Mouse (Mus musculus) brain, adult 2 months (tissue): ENCODE data around the gene Dscaml1.

Source experiments
- DNase-seq: peaks from one replicate; pipeline ENCODE4 v3.0.0; 2011; ENCODE audit warnings: low read depth, low spot score

Gene Dscaml1

DNA sequence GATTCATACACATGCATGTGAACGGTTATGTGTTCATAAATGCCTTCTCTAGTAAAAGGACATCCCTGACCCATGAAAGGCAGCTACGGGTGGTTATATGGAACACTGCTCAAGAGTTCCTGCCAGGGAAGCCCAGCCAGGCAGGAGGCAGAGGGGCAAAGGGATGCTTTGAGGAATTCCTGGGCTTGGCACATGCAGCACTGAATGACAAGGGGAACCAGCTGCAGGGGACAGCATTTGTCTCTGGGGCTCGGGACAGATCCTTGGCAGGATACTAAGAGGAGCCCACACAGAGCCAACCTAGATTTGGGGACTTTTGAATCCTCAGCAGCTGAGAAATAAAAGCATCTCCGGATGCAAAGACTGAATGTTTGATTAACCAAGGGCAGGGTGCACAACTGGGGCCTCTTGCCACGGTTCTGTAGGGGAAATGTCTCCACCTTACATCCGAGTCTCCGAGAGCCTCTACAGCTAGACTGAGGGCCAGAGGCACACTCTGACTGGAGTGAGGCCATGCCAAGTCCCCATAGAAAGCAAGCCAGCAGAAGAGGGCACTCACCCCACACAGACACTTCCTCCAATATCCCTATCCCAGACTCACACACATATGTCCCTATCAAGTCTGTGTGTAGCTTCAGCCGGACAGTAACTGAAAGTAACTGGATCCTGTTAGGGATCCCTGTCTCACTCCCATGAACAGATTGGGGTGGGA, 251.7 kb downstream of the Dscaml1 start:
- no peak for DNase-seq

DNA sequence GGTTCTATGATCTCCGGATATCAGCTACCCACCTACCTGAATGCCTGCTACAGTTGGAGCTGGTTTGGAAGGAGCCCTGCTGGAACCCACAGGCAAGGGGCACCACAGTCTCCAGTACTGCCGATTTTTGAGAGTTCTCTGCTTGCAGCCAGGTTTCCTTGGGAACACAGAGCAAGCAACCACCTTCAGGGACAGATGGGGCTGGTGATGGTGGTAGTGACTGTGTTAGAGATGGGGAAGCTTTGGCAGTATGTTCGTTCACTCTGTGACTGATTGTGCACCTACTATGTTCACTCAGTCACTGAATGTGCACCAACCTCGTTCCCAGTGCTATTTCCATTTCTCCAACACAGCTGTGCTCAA, 252.2 kb downstream of the Dscaml1 start:
- DNase-seq = peak; percentile 74

DNA sequence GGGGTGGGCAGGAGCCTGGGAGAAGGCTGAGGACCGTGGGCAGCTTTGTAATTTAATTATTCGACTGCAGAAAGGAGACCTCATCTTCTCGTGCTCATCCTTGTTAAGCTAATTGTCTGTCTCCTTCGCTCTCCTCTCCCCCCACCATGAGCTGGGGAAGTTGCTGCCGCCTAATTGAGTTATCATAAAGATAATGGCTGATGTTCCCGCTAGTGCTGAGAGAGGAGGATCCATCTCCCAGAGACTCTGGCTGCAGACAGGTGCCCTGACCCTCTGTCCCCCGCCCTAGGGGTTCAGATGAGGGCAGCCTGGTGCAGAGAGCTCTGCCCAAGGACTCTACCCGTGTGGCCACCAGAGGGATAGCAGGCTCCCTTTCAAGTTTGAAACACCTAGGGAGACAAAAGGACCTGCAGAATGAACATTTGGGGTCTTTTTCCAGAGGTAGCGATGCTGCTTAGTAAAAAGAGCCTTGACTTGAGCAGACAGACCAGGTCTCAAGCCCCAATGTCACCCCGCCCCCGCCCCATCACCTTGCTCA, 256.1 kb downstream of the Dscaml1 start:
- DNase-seq = no peak

DNA sequence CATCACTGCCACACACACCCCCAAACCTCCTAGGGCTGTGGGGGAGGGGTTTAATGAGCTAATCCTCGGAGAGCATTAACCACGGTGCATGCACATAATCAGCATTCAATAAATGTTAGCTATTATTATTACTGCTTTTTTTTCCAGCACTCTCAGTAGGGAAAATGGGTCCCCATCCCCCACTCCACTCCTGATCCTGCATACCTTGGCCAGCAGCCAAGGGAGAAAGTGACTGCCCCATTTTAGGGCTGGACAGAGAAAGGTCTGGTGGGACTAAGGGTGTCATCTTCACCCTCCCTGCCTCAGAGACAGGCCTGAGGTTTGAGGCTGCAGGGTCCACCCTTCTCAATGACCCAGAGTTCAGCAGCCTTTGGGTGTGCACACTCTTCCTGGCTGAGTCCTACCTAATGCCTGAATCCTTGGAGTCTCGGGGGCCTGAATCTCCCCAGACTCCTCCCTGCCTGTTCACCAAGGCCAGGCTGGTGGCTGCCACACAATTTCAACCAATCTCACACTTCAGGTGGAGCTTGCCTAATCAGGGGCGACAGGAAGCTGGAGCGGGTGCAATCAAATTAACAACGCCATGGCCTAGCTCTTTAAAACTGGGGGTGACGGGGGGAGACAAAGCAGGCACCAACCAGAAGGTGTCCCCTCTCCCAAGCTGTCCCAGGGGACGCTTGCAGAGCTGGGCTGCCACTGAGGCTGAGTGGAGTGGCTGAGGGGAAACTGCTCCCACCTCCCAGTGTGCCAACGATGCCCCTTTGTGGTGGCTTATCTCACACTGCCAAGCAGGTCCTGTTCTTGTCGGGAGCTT, 267.2 kb downstream of the Dscaml1 start:
- no peak for DNase-seq

DNA sequence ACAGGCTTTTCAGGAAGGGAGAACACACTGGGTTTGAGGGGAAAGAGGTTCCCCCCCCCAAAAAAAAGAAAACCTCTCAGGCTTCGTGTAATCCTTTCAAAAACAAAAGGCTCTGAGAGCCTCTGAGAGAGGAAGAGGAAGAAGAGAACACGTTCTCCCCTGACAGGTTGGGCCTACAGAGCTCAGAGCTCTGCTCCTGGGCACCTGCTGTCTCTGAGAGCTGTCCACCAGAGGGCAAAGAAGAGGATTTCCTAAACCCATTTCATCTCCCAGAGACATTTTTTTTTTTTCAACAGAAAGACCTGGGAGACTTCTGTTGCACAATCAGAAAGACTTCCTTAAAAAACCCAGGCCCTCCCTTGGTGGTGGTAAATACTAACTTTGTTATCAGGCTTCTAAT, 267.8 kb downstream of the Dscaml1 start:
- no peak for DNase-seq

GRCm38 (mm10) chr9:45699171-45699570, 272.7 kb downstream of the Dscaml1 start:
- DNase-seq = no peak

GRCm38 (mm10) chr9:45703236-45703635, 276.8 kb downstream of the Dscaml1 start:
- DNase-seq = peak; percentile 80

GRCm38 (mm10) chr9:45704441-45704840, 278.0 kb downstream of the Dscaml1 start:
- peak; percentile 39 for DNase-seq

DNA sequence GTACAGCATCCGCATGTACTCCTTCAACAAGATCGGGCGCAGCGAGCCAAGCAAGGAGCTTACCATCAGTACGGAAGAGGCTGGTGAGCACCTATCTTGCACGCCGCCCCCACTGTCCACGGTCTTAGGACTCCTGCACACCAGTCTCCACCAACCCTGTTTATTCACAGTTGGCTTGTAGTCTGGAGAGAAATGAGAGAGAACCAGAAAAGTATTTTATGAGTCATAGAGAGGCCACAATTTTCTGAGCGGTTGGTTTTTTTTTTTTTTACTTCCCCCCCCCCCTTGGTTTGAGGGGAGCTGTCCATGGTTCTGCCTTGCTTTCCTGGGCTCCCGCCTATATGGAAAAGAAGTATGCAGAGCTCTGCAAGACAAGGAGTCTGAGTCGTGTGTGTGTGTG, 283.9 kb downstream of the Dscaml1 start:
- DNase-seq = peak; percentile 57

DNA sequence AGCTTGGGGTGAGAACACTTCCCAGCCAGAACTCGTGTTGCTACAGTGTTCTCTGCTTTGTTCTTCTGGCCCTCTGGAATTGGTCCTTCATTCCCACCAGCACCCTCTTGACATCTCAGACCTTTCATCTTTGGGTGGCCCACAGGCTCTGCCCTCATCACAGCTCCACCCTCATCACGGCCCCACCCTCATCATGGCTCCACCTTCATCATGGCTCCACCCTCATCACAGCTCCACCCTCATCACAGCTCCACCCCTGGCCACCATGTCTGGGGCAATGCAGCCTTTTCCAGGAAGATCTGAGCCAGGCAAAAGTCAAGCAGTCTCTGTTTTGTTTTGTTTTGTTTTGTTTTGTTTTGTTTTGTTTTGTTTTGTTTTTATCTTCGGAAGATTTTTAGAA, 289.0 kb downstream of the Dscaml1 start:
- DNase-seq = no peak

GRCm38 (mm10) chr9:45719997-45720396, 293.6 kb downstream of the Dscaml1 start:
- no peak for DNase-seq

DNA sequence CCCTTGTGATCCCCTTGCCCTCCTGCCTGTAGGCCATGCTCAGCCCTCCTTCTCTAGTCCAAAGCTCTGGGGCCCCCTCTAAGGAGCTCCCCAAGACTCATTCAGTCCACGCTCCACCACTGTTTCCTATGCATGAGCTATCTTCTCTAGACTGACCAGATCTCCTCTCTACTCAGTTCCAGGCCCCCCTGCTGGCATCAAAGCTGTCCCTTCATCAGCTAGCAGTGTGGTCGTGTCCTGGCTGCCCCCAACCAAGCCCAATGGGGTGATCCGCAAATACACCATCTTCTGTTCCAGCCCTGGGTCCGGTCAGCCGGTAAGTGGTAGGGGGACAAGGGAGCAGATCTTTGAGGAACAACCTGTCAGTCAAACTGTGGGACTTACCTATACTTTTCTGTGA, 305.4 kb downstream of the Dscaml1 start:
- DNase-seq = peak; percentile 37

GRCm38 (mm10) chr9:45733246-45733645, 306.8 kb downstream of the Dscaml1 start:
- DNase-seq = peak; percentile 45

DNA sequence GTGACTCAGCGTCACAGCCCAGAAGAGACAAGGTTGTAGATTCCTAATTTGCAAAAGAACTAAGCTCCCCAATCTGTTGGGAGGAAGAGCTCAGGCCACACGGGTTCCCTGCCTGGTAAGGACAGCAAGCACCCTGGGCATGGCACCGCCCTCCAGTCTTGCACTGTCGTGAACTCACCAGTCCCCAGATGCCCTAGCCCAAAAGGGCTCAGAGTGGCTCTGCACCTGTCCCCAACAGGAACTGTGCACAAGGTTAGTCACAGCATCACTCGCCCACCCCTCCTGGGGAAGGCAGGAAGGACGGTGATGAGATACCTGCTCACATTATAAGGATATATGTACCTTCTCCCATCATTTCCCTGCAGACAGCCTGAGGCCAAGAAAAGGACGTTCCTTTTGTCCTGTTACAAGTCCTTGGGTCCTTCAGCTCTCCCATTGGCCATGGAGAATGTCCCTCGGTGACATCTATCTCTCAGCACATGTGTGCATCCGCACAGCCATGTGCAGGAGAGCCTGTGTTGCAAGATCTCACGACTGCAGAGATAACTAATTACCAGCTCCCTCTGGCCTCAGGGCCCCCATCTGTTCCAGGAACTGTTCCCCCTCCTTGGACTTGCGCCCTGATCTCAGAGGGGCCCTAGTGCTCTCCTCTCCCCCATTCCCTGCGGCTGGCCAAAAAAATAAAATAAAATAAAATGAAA, 312.7 kb downstream of the Dscaml1 start:
- DNase-seq = peak; percentile 64

GRCm38 (mm10) chr9:45739702-45740583, 313.5 kb downstream of the Dscaml1 start:
- peak; percentile 75 for DNase-seq

DNA sequence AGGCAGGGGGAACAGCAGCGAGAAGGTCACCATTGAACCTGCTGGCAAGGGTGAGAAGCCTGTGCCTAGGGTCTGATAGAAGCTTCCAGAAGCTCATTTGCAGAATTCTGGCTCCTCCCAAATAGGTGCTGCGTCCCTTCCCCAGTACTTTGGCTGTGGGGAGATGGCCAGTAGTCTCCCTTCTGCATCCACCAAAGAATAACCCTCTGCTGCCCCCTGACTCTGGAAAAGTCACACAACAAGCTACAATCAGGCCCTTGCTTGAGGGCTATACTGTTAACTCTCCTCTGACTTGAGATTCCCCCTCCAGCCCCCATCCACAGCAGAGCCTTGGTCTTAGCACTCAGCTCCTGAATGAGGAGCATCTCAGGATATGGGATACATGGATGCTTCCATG, 314.2 kb downstream of the Dscaml1 start:
- peak; percentile 50 for DNase-seq

DNA sequence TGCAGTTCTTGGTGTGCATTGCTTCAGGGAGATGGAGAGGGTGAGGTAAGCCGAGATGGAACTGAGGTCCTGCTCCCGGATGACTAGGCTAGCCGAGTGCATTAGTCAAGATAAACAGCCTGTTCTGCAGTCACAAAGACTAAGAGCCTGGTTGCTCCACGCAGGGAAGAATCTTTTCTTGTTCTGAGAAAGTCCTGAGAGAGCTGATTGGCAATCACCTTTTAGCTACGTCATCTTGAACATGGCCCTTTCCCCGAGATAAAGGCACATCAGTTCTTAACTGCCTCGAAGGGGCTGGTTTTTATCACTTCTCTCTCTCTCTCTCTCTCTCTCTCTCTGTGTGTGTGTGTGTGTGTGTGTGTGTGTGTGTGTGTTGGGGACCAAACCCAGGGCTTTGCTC, 319.0 kb downstream of the Dscaml1 start:
- DNase-seq = peak; percentile 20

DNA sequence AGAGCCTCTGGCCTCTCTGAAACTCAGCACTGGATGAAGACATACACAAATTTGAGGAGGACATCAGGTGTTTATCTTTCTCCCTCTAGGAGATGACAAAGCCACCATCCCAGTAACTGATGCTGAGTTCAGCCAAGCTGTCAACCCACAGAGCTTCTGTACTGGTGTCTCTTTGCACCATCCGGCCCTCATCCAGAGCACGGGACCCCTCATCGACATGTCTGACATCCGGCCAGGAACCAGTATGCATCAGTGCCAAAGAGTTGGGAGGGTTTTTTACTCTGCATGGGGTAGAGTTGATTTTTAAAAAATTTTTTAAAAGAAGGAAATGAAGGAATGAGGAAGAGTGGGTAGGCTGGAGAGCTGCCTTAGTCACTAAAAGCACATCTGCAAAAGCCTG, 323.5 kb downstream of the Dscaml1 start:
- DNase-seq = no peak

GRCm38 (mm10) chr9:45754452-45755091, 328.1 kb downstream of the Dscaml1 start:
- peak; percentile 91 for DNase-seq

DNA sequence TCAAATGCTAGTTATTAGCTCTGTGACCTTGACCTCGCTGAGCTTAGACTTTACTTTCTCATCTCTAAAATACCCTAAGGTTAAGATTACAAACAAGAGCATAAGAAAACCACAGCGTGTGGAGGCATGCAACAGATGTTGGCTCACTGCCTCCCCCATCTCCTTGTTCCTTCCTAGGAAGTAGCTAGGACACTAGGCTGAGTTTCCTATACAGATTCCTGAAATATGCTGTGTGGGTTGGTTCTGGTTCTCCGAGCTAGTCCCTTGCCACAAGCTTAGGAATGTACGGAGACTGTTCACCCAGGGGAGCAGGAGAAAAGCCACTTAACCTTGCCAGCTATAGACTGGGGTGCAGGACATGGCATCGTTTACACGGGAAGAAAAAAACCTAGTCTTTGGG, 339.8 kb downstream of the Dscaml1 start:
- DNase-seq = peak; percentile 61

DNA sequence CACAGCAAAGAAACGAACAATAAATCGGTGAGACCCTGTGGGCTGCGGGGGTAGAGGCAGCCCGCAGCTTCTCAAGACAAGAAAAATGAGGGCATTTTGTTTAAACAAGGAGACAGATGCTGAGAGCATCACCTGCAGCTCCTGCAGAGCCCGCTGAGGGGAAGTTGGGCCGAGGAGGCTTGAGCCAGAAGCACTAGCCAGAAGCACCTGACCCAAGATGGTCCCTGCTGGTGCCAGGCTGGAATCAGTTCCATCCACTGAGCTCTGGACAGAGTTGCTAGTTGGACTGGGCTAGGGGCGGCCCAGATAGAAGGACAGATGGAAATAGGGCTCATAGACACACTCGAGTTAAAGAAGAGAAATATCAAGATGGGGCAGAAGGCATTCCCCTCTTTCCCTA, 340.7 kb downstream of the Dscaml1 start:
- DNase-seq = no peak
